11 mouse cellular contexts compared by ENCODE assay signal in genomic region chr16:42910716-42911115, GRCm38 (mm10). TPM values are rescaled to one million over a fixed set of nuclear protein-coding genes. Genes with fewer than 3 reads are reported as not detected.
A peak's percentile ranks its signal among the peaks of the same experiment; 100 is the strongest.
DNase-seq lines count a peak whose midpoint lies in the region; ATAC-seq and TF ChIP-seq lines count a peak whose summit lies in the region.
"Had no signal": no experiment of that assay in that cellular context is flagged by ENCODE, and none has a peak within 500 bp of the region (broad histone marks: within the 10 kb centered on the region; RNA-seq: fewer than 3 reads in every experiment).

No protein-coding gene starts in this region.

- ATAC-seq in heart, embryonic 13.5 days (ENCODE audit: extremely low read depth, insufficient number of reproducible peaks, low FRiP score, low TSS enrichment), result no peak
- ATAC-seq in hindbrain, embryonic 13.5 days (ENCODE audit: low FRiP score), result no peak

- no peak overlapping the region for H3K9ac ChIP-seq in heart, embryonic 13.5 days
- no peak overlapping the region for H3K9ac ChIP-seq in hindbrain, embryonic 13.5 days
- H3K9ac ChIP-seq: embryonic facial prominence, embryonic 12.5 days; limb, embryonic 12.5 days had no signal

- H3K27ac ChIP-seq in left cerebral cortex, adult 2 months, result peak overlapping the region; percentile 29; the same call in 1 of the 2 replicates
- peak overlapping the region; percentile 46 for H3K27ac ChIP-seq in heart, embryonic 13.5 days (replicated peaks)
- no peak overlapping the region for H3K27ac ChIP-seq in hindbrain, embryonic 13.5 days
- H3K27ac ChIP-seq: embryonic facial prominence, embryonic 12.5 days; limb, embryonic 12.5 days; midbrain, embryonic 10.5 days had no signal

- H3K36me3 ChIP-seq in heart, embryonic 13.5 days, result no peaks in the 10 kb centered on the region
- no peaks in the 10 kb centered on the region for H3K36me3 ChIP-seq in hindbrain, embryonic 13.5 days
- H3K36me3 ChIP-seq: embryonic facial prominence, embryonic 12.5 days; limb, embryonic 12.5 days; midbrain, embryonic 10.5 days had no signal

- intact Hi-C loops in left cerebral cortex, adult 2 months (cut with DNase I), result loop anchor here (5.0 to 10.0 kb wide), 4 partner anchors 254 to 718 kb away; no protein-coding TSS in a partner anchor
- intact Hi-C loops in left cerebral cortex, postnatal 10 days (cut with DNase I), result loop anchor here (5.0 kb wide), 2 partner anchors 73 to 723 kb away; no protein-coding TSS in a partner anchor

- 33% methylated on average over 3 of the region's 3 CpGs for WGBS in heart, embryonic 13.5 days
- 85% methylated on average over 3 of the region's 3 CpGs for WGBS in hindbrain, embryonic 13.5 days

- H3K27me3 ChIP-seq in heart, embryonic 13.5 days (replicated peaks), result no peaks in the 10 kb centered on the region
- H3K27me3 ChIP-seq in hindbrain, embryonic 13.5 days, result no peaks in the 10 kb centered on the region
- H3K27me3 ChIP-seq: embryonic facial prominence, embryonic 12.5 days; limb, embryonic 12.5 days had no signal

- peak; percentile 34 to 79 for DNase-seq in adrenal gland, adult (ENCODE audit: inconsistent age in 2 of 2, low spot score in 1 of 2)
- DNase-seq in adrenal gland, postnatal 4 days (ENCODE audit: low spot score in 2 of 2), result no peak
- DNase-seq in left cerebral cortex, adult 2 months (ENCODE audit: extremely low spot score in 1 of 2, low spot score in 2 of 2), result no peak
- DNase-seq in left cerebral cortex, postnatal 10 days (ENCODE audit: extremely low spot score in 1 of 2, low spot score in 2 of 2), result no peak
- DNase-seq in lung, postnatal 4 days, result peak; percentile 14 to 35
- no peak for DNase-seq in thymus, postnatal 25 days

- H3K4me2 ChIP-seq in heart, embryonic 13.5 days, result no peak overlapping the region
- no peak overlapping the region for H3K4me2 ChIP-seq in hindbrain, embryonic 13.5 days
- H3K4me2 ChIP-seq: embryonic facial prominence, embryonic 12.5 days; limb, embryonic 12.5 days had no signal

- no peaks in the 10 kb centered on the region for H3K9me3 ChIP-seq in heart, embryonic 13.5 days
- H3K9me3 ChIP-seq in hindbrain, embryonic 13.5 days, result no peaks in the 10 kb centered on the region
- H3K9me3 ChIP-seq: embryonic facial prominence, embryonic 12.5 days; limb, embryonic 12.5 days; midbrain, embryonic 10.5 days had no signal

- peaks cover 10% of the 10 kb centered on the region for H3K4me1 ChIP-seq in heart, embryonic 13.5 days
- no peaks in the 10 kb centered on the region; the same call in 1 of the 2 replicates for H3K4me1 ChIP-seq in hindbrain, embryonic 13.5 days (replicated peaks)

- H3K4me3 ChIP-seq in left cerebral cortex, adult 2 months, result no peak overlapping the region
- H3K4me3 ChIP-seq in heart, embryonic 13.5 days, result no peak overlapping the region
- H3K4me3 ChIP-seq in hindbrain, embryonic 13.5 days, result no peak overlapping the region
- H3K4me3 ChIP-seq: embryonic facial prominence, embryonic 12.5 days; limb, embryonic 12.5 days; midbrain, embryonic 10.5 days had no signal

- no peak for TF ChIP-seq CTCF in left cerebral cortex, adult 2 months (IDR thresholded peaks at IDR 0.05)

RNA-seq across cellular contexts. Expression of gene Zbtb20, which starts 35.0 kb away (rescaled TPM):
- total RNA-seq in adrenal gland, postnatal 4 days (2021), result 10 to 100 TPM; 78.8 to 85.4 TPM
- 10 to 100 TPM; 46.5 to 57.6 TPM for total RNA-seq in left cerebral cortex, adult 2 months (2021)
- total RNA-seq in left cerebral cortex, postnatal 10 days (2021), result 10 to 100 TPM; 41.7 to 50.4 TPM
- polyA plus RNA-seq in heart, embryonic 13.5 days (2015; fragmentation: Nextera tagmentation; extraction: Ambion mirVana), result 30.9 and 33.5 TPM in 2 replicates
- 61.5 and 65.7 TPM in 2 replicates for polyA plus RNA-seq in hindbrain, embryonic 13.5 days (2015; fragmentation: Nextera tagmentation; extraction: Ambion mirVana)

Comparison
In these comparisons a context has a peak if more than half of its experiments do, and no peak if none do; other contexts are left out.
1. DNase-seq: peak in adrenal gland, adult (2 of 2) and lung, postnatal 4 days (2 of 2); none in adrenal gland, postnatal 4 days (0 of 2), left cerebral cortex, adult 2 months (0 of 2), left cerebral cortex, postnatal 10 days (0 of 2) and thymus, postnatal 25 days (single experiment).